Mouse (Mus musculus): ENCODE data around the gene Reep3.
A peak's percentile ranks its signal among the peaks of the same experiment; 100 is the strongest.

Gene Reep3

DNA sequence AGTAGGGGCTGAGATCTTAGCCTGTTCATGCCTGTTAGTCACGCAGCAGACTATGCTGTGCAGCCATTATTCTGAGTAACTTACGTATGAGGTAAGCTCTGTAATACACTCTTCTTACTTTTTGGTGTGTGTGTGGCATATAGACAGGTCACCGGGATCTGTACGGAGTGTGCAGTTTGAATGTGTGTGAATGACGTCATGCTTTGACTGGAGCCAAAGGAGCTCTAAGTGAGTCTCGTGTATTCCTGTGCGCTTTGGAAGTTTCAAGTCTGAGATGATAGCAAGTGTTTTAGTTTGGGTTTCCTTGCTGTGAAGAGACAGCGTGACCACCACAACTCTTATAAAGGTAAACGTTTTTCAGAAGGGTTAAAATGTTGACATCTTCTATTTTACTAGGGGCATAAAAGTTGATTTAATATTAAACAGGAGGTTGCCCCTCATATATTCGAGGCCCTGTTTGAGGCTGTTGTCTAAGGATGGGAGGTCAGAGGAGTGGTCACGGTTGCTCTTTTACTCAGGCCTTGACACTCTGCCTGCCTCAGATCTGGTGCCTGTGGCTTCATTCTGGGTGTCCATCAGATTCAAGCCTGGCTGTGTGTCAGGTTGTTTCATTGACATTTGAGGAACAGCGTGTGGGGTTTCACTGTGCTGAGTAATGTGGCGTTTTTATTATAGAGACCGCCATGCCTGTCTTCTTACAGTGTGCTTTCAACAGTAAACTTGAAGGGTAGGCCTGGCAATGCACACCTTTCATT, 14.5 kb upstream of the Reep3 start:
- 0 out of 2 replicates have a peak, but pooled peaks have one; percentile 24 for ATAC-seq (ENCODE audit: low TSS enrichment)

GRCm38 (mm10) chr10:67109635-67110034, 12.9 kb upstream of the Reep3 start:
- ATAC-seq (ENCODE audit: low TSS enrichment): no peak

DNA sequence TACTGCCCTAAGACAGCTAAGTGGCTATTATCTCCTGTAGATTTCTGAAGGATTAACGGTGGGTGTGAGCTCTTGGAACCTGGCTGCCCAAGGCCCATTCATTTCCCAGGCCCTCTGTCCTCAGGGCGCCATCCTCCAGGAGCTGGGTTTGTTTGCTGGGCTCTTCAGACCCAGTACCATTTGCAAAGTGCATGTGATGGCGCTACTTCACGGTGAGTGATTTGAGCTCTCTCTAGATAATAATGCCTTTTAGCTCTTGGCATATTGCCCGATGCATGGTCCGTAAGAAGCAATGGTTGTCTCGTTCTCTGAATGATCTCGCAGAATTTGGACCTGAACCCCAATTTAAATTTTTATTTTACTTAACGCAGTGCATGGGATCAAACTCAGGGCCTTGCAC, 11.4 kb upstream of the Reep3 start:
- ATAC-seq (ENCODE audit: low TSS enrichment): no peak

GRCm38 (mm10) chr10:67107017-67107761, 10.4 kb upstream of the Reep3 start:
- no peak for ATAC-seq (ENCODE audit: low TSS enrichment)

GRCm38 (mm10) chr10:67106400-67106799, 9.7 kb upstream of the Reep3 start:
- ATAC-seq (ENCODE audit: low TSS enrichment): no peak

DNA sequence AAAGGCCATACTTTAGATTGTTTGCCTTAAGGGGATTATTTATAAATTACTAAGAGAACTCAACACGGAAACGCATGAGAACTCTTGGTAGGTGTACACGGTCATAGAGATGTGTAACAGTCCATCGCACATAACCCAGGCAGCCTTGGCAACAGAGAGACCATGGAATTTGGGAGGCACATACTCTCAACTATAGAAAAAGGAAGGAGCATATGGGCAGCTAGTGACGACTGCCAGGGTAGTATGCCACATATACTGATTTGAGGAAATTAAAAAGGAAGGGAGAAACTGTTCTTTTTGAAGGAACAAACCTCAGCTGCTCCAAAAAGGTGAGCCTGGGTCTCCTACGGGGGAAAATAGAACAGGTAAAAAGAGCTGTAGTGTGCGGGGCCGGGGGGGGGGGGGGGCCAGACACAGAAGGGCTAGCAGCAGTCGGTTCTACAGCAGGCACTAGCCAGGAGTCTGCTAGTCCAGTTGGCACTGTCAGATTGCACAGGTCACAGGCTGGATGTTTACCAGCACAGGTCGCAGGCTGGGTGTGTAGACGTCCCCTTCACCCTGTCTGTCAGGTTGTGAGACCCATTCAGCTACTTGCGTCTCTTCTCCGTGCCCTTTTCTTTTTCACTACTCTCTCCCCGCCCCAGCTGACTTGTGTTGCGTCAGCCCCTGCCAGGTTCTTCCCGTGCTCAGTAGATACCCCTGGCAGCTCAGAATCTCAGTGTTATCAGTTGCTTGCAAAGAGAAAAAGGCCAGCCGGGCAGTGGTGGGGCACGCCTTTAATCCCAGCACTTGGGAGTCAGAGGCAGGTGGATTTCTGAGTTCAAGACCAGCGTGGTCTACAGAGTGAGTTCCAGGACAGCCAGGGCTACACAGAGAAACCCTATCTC, 8.8 kb upstream of the Reep3 start:
- ATAC-seq (ENCODE audit: low TSS enrichment): peak; percentile 27; the same call in 1 of the 2 replicates

DNA sequence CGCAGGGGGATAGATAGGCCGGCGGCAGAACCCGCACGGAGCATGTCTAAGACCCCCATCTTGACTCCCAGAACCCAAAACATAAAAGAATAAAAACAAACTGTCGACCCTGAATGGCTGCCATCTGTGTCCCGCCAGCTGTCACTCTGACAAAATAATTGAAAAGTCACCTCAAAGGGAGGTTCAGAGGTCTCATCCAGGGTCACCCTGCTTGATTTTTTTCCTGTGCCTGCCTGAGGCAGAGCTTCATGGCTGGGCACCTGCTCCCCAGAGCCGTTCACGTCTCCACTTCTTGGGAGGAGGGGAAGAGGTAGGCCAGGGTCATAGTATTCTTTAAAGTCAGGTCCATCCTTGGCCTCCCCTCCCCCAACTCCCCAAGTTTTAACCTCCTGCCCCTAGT, 7.8 kb upstream of the Reep3 start:
- ATAC-seq (ENCODE audit: low TSS enrichment): no peak

- ATAC-seq (ENCODE audit: low TSS enrichment): peak; percentile 24; the same call in 1 of the 2 replicates
These were observed 4.1 kb upstream of the Reep3 start for GRCm38 (mm10) chr10:67100831-67101251.

- no peak for ATAC-seq (ENCODE audit: low TSS enrichment)
These were observed 3.4 kb upstream of the Reep3 start for GRCm38 (mm10) chr10:67100011-67100661.

- no peak for ATAC-seq (ENCODE audit: low TSS enrichment)
These were observed 2.6 kb upstream of the Reep3 start for GRCm38 (mm10) chr10:67099183-67099929.

GRCm38 (mm10) chr10:67098408-67099050, 1.8 kb upstream of the Reep3 start:
- ATAC-seq (ENCODE audit: low TSS enrichment): peak; percentile 33

DNA sequence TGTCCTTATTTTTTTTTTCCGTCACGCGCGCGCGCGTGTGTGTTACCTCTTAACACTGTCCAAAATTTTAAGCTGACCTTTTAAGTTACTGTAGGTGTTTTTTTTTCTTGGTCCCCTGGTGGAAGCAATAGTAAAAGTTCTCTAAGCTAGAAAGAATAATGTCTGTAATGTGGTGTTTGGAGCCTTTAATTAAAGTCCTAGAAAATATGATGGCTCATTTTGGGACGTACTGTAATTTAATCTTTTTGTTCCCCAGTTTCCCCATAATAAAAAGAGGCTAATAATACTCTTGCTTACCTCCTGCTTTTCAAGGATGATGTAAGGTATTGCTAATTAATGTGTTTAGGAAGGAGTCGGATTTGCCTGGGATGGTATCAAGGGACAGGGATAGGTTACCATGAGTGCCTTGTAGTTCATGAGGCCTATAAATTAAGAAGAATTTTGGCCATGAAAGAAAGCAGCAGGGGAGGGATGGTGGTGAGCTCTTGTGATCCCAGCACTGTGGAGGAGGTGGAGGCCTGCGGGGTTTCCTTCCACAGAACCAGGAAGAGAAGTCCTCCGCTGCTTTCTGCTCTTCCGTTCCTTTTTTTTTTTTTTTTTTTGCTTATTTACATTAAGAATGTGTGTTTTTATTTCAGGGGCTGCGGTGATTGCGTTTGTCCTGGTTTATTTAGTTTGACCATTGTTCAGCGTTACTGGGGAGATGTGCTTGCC, 849 bp upstream of the Reep3 start:
- no peak for ATAC-seq (ENCODE audit: low TSS enrichment)

DNA sequence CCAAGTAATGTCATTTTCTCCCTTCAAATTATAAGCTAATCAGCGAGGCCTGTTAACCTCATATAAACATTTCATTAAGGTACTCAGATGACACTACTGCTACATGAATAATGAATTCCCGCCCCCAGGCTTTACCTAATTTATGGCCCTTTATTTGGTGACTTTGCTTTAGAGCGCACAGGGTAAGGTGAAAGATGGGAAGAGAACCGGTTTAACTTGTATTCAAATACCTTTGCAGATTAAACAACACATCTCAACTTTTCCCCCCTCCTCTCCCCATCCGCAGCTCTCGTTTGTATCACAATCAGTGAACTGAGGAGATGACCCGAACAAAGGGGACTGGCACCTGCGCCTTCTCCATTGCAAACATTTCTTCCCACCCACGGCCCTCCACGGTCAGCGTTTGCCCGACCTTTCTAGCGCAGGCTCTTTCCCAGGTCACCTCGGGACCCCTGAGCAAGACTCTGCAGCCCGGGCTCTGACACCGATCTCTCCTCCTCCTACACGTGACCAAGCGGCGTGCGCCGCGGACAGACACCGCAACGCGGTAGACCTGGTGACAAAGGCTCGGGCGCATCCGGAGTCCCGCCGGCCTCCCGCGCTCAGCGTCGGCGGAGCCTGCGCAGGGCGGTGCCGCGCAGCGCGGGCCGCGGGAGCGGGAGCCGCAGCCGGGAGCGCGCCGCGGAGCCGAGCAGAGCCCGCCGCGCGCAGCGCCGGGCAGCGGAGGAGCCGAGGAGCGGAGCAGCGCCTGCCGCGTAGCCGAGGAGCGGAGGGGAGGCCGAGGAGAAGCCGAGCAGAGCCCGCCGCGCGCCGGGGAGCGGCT, 736 bp downstream of the Reep3 start, which contains the start of gene Jmjd1c:
TSS of gene Jmjd1c (plus strand) at position 328 of the 823 bp plus-strand sequence.
- ATAC-seq (ENCODE audit: low TSS enrichment): peak; percentile 73

DNA sequence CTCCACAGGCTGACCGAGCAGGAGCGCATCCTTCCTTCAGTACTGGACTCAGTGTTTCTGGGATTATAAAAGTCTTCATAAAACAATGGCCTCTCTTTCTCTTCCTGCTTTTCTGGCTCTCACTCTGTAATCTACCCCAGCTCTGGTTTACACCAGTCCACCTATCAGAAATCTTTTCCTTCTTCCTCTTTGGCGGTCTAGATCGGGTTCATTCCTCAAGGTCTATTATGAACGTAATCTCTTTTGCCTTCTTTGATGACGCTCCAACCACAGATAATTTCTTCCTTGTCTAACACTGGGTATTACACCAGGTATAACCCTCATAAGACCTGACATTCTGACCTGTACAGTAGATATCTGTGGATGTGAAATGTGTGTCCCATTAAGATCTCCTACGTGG, 1.8 kb downstream of the Reep3 start:
- ATAC-seq (ENCODE audit: low TSS enrichment): no peak

GRCm38 (mm10) chr10:67090611-67091010, 6.1 kb downstream of the Reep3 start:
- ATAC-seq (ENCODE audit: low TSS enrichment): no peak

DNA sequence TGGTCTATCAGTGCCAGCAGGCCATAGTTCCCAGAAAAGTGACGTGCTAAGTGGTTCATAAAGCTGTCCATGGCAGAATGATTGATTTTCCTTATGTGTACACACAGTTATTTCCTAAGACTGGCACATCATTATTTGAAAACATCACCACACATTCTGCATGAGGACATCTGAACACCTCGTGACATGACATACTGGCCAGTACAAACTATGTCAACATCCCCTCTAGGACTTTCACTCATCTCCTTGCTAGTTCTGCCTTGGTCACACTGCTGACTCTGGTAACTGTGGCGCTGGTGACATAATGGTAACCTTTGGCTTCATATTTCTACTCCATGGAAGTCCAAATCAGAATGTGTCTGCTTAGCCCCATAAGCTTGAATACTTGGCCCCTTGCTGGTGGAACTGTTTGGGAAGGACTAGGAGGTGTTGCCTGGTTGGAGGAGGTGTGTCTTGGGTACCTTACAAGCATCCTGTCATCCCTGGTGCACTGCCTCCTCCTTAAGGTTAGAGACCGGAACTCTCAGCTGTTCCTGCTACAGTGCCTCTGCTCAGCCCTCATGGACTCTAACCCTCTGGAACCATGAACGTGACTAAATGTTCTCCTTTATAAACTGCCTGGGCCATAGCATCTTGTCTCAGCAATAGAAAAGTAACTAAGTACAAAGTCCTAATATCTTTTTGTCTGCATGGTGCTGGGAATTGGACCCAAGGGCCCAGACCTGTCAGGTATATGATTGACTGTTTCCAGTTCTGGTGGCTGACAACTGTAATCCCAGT, 9.1 kb downstream of the Reep3 start:
- no peak for ATAC-seq (ENCODE audit: low TSS enrichment)

- ATAC-seq (ENCODE audit: low TSS enrichment): no peak
These were observed 10.8 kb downstream of the Reep3 start for GRCm38 (mm10) chr10:67085916-67086315.

GRCm38 (mm10) chr10:67085124-67085523, 11.6 kb downstream of the Reep3 start:
- ATAC-seq (ENCODE audit: low TSS enrichment): no peak
